In genomic region chr5:125411972-125412530, GRCm38 (mm10) we compare ENCODE assay signal across 9 mouse cellular contexts. TPM values are rescaled to one million over a fixed set of nuclear protein-coding genes. Genes with fewer than 3 reads are reported as not detected.
DNase-seq lines count a peak whose midpoint lies in the region; ATAC-seq and TF ChIP-seq lines count a peak whose summit lies in the region.
"Had no signal": no experiment of that assay in that cellular context is flagged by ENCODE, and none has a peak within 500 bp of the region (broad histone marks: within the 10 kb centered on the region; RNA-seq: fewer than 3 reads in every experiment).

No protein-coding gene starts in this region.

- DNase-seq in cerebellum, adult 2 months, result peak in 1 of 2 experiments; percentile 60
- peak; percentile 50 for DNase-seq in midbrain, embryonic 14.5 days
- DNase-seq in c-Kit-positive CD71-negative TER-119-negative erythroid progenitor cells, embryonic 14.5 days (ENCODE audit: low read depth), result peak; percentile 76
- DNase-seq in induced T-regulatory cell, adult 2 months (ENCODE audit: low read depth), result peak; percentile 86
- DNase-seq in lung, postnatal 10 days, result peak; percentile 80
- DNase-seq in spleen, postnatal 4 days (ENCODE audit: low spot score in 2 of 2), result peak; percentile 78 to 92

- WGBS in cerebellum, adult 2 months, result 58% methylated on average over 5 of the region's 5 CpGs
- WGBS in midbrain, embryonic 14.5 days, result 57% methylated on average over 5 of the region's 5 CpGs
- 56% methylated on average over 5 of the region's 5 CpGs for WGBS in midbrain, embryonic 16.5 days

- H3K4me3 ChIP-seq in cerebellum, adult 2 months (replicated peaks; ENCODE audit: insufficient read depth, low read depth, low read length), result no peak overlapping the region
- no peak overlapping the region for H3K4me3 ChIP-seq in midbrain, embryonic 14.5 days (replicated peaks; ENCODE audit: low read depth, low read length)
- no peak overlapping the region for H3K4me3 ChIP-seq in midbrain, embryonic 16.5 days (ENCODE audit: low read depth, low read length)
- H3K4me3 ChIP-seq: hindbrain, embryonic 15.5 days had no signal

- peak; percentile 66 for TF ChIP-seq CTCF in cerebellum, adult 2 months (IDR thresholded peaks at IDR 0.05; ENCODE audit: borderline replicate concordance, insufficient read depth, low read depth, low read length)

- H3K27me3 ChIP-seq in cerebellum, adult 2 months (ENCODE audit: control insufficient read depth, insufficient read depth, low read length), result no peaks in the 10 kb centered on the region
- no peaks in the 10 kb centered on the region for H3K27me3 ChIP-seq in midbrain, embryonic 14.5 days (ENCODE audit: control insufficient read depth, insufficient read depth, low read length)
- no peaks in the 10 kb centered on the region for H3K27me3 ChIP-seq in midbrain, embryonic 16.5 days (ENCODE audit: control insufficient read depth, insufficient read depth, low read depth, low read length)
- H3K27me3 ChIP-seq: hindbrain, embryonic 15.5 days had no signal

- H3K9me3 ChIP-seq in midbrain, embryonic 14.5 days (ENCODE audit: control insufficient read depth, low read length), result no peaks in the 10 kb centered on the region
- no peaks in the 10 kb centered on the region for H3K9me3 ChIP-seq in midbrain, embryonic 16.5 days (replicated peaks; ENCODE audit: control insufficient read depth, low read length, poor library complexity, severe bottlenecking)
- H3K9me3 ChIP-seq: hindbrain, embryonic 15.5 days had no signal

- H3K4me2 ChIP-seq in midbrain, embryonic 14.5 days (ENCODE audit: low read length), result no peak overlapping the region
- no peak overlapping the region for H3K4me2 ChIP-seq in midbrain, embryonic 16.5 days (ENCODE audit: low read length)
- H3K4me2 ChIP-seq: hindbrain, embryonic 15.5 days had no signal

- H3K4me1 ChIP-seq in cerebellum, adult 2 months (ENCODE audit: control insufficient read depth, insufficient read depth, low read length), result no peaks in the 10 kb centered on the region
- peaks cover 2% of the 10 kb centered on the region for H3K4me1 ChIP-seq in midbrain, embryonic 14.5 days (ENCODE audit: control insufficient read depth, insufficient read depth, low read length)
- H3K4me1 ChIP-seq in midbrain, embryonic 16.5 days (ENCODE audit: control insufficient read depth, insufficient read depth, low read length), result peaks cover 8% of the 10 kb centered on the region

- ATAC-seq in cerebellum, adult (ENCODE audit: insufficient number of reproducible peaks, low FRiP score, low TSS enrichment), result no peak
- ATAC-seq in midbrain, embryonic 14.5 days (ENCODE audit: low FRiP score, low TSS enrichment), result no peak
- no peak for ATAC-seq in midbrain, embryonic 16.5 days

- TF ChIP-seq POLR2A in cerebellum, adult 2 months (IDR thresholded peaks at IDR 0.05; ENCODE audit: borderline replicate concordance, insufficient read depth, low read length), result no peak

- no peak overlapping the region for H3K27ac ChIP-seq in cerebellum, adult 2 months (ENCODE audit: insufficient read depth, low read length)
- H3K27ac ChIP-seq in midbrain, embryonic 14.5 days (replicated peaks; ENCODE audit: low read depth, low read length), result no peak overlapping the region
- H3K27ac ChIP-seq in midbrain, embryonic 16.5 days (ENCODE audit: low read length), result no peak overlapping the region
- H3K27ac ChIP-seq: hindbrain, embryonic 15.5 days had no signal

- H3K36me3 ChIP-seq in midbrain, embryonic 14.5 days (ENCODE audit: control insufficient read depth, insufficient read depth, low read length), result peaks cover 43% of the 10 kb centered on the region
- peaks cover 29% of the 10 kb centered on the region for H3K36me3 ChIP-seq in midbrain, embryonic 16.5 days (ENCODE audit: control insufficient read depth, insufficient read depth, low read length)

- no peak overlapping the region for H3K9ac ChIP-seq in midbrain, embryonic 14.5 days (replicated peaks; ENCODE audit: low read length)
- H3K9ac ChIP-seq in midbrain, embryonic 16.5 days (ENCODE audit: low read depth, low read length), result no peak overlapping the region
- H3K9ac ChIP-seq: hindbrain, embryonic 15.5 days had no signal

RNA-seq across cellular contexts. Expression of gene Dhx37, which starts 21.9 kb away (rescaled TPM):
- 19.6 and 21.4 TPM in 2 replicates for polyA plus RNA-seq in cerebellum, adult 2 months (2012; rRNA removed)
- 8.5 and 9.8 TPM in 2 replicates for polyA plus RNA-seq in midbrain, embryonic 14.5 days (2014; fragmentation: Nextera tagmentation; extraction: Ambion mirVana)
- 12.4 and 12.8 TPM in 2 replicates for polyA plus RNA-seq in midbrain, embryonic 16.5 days (2015; fragmentation: Nextera tagmentation; extraction: Ambion mirVana)

RNA-seq across cellular contexts. Expression of gene Ubc, which starts 22.0 kb away (rescaled TPM):
- polyA plus RNA-seq in cerebellum, adult 2 months (2012; rRNA removed), result 1,009 and 1,093 TPM in 2 replicates
- polyA plus RNA-seq in midbrain, embryonic 14.5 days (2014; fragmentation: Nextera tagmentation; extraction: Ambion mirVana), result 1,251 and 1,332 TPM in 2 replicates
- polyA plus RNA-seq in midbrain, embryonic 16.5 days (2015; fragmentation: Nextera tagmentation; extraction: Ambion mirVana), result 1,506 and 1,517 TPM in 2 replicates

RNA-seq across cellular contexts. Expression of gene Gm10382, which starts 22.9 kb away (rescaled TPM):
- polyA plus RNA-seq in cerebellum, adult 2 months (2012; rRNA removed), result 0.28 and 0.41 TPM in 2 replicates
- 0.42 and 0.58 TPM in 2 replicates for polyA plus RNA-seq in midbrain, embryonic 14.5 days (2014; fragmentation: Nextera tagmentation; extraction: Ambion mirVana)
- 0.30 and 0.51 TPM in 2 replicates for polyA plus RNA-seq in midbrain, embryonic 16.5 days (2015; fragmentation: Nextera tagmentation; extraction: Ambion mirVana)

RNA-seq across cellular contexts. Expression of gene Bri3bp, which starts 29.3 kb away (rescaled TPM):
- polyA plus RNA-seq in cerebellum, adult 2 months (2012; rRNA removed), result 37.1 and 39.1 TPM in 2 replicates
- 26.8 and 37.8 TPM in 2 replicates for polyA plus RNA-seq in midbrain, embryonic 14.5 days (2014; fragmentation: Nextera tagmentation; extraction: Ambion mirVana)
- 38.3 and 41.6 TPM in 2 replicates for polyA plus RNA-seq in midbrain, embryonic 16.5 days (2015; fragmentation: Nextera tagmentation; extraction: Ambion mirVana)
